ENCODE assay signal across 9 mouse cellular contexts in genomic region chr2:73745647-73746374, GRCm38 (mm10). TPM values are rescaled to one million over a fixed set of nuclear protein-coding genes. Genes with fewer than 3 reads are reported as not detected.
DNase-seq lines count a peak whose midpoint lies in the region; ATAC-seq and TF ChIP-seq lines count a peak whose summit lies in the region.
"Had no signal": no experiment of that assay in that cellular context is flagged by ENCODE, and none has a peak within 500 bp of the region (broad histone marks: within the 10 kb centered on the region; RNA-seq: fewer than 3 reads in every experiment).

No protein-coding gene starts in this region.

- H3K9ac ChIP-seq in midbrain, embryonic 14.5 days (replicated peaks; ENCODE audit: low read length) = no peak overlapping the region
- H3K9ac ChIP-seq in midbrain, embryonic 15.5 days = no peak overlapping the region
- H3K9ac ChIP-seq in intestine, postnatal 0 days (ENCODE audit: low read depth, low read length) = no peak overlapping the region
- H3K9ac ChIP-seq: neural tube, embryonic 13.5 days had no signal

- H3K9me3 ChIP-seq in midbrain, embryonic 14.5 days (ENCODE audit: control insufficient read depth, low read length) = no peaks in the 10 kb centered on the region
- no peaks in the 10 kb centered on the region for H3K9me3 ChIP-seq in midbrain, embryonic 15.5 days
- no peaks in the 10 kb centered on the region for H3K9me3 ChIP-seq in intestine, postnatal 0 days (ENCODE audit: control insufficient read depth)
- H3K9me3 ChIP-seq: neural tube, embryonic 13.5 days had no signal

- TF ChIP-seq CTCF in intestine, postnatal 0 days (IDR thresholded peaks at IDR 0.05; ENCODE audit: low read depth) = peak; percentile 84

- no peak overlapping the region for H3K4me3 ChIP-seq in midbrain, embryonic 14.5 days (replicated peaks; ENCODE audit: low read depth, low read length)
- H3K4me3 ChIP-seq in midbrain, embryonic 15.5 days = no peak overlapping the region
- H3K4me3 ChIP-seq in intestine, postnatal 0 days (ENCODE audit: low read depth, low read length) = no peak overlapping the region
- H3K4me3 ChIP-seq: neural tube, embryonic 13.5 days had no signal

- H3K27ac ChIP-seq in midbrain, embryonic 14.5 days (replicated peaks; ENCODE audit: low read depth, low read length) = no peak overlapping the region
- no peak overlapping the region for H3K27ac ChIP-seq in midbrain, embryonic 15.5 days
- peak overlapping the region; percentile 54; the same call in 1 of the 2 replicates for H3K27ac ChIP-seq in intestine, postnatal 0 days (ENCODE audit: low read depth, low read length)
- H3K27ac ChIP-seq: neural tube, embryonic 13.5 days had no signal

- H3K4me1 ChIP-seq in midbrain, embryonic 14.5 days (ENCODE audit: control insufficient read depth, insufficient read depth, low read length) = no peaks in the 10 kb centered on the region
- H3K4me1 ChIP-seq in midbrain, embryonic 15.5 days = no peaks in the 10 kb centered on the region
- no peaks in the 10 kb centered on the region for H3K4me1 ChIP-seq in intestine, postnatal 0 days (replicated peaks; ENCODE audit: control insufficient read depth, insufficient read depth, low read length)
- H3K4me1 ChIP-seq: neural tube, embryonic 13.5 days had no signal

- 72% methylated on average over 3 of the region's 3 CpGs for WGBS in midbrain, embryonic 14.5 days
- 74% methylated on average over 3 of the region's 3 CpGs for WGBS in midbrain, embryonic 15.5 days
- 37% methylated on average over 3 of the region's 3 CpGs for WGBS in intestine, postnatal 0 days

- intact Hi-C loops in gastrocnemius, postnatal 14 days (cut with DNase I; ENCODE audit: low total_unique reads) = no loop called here

- H3K4me2 ChIP-seq in midbrain, embryonic 14.5 days (ENCODE audit: low read length) = no peak overlapping the region
- no peak overlapping the region for H3K4me2 ChIP-seq in midbrain, embryonic 15.5 days
- H3K4me2 ChIP-seq in intestine, postnatal 0 days (replicated peaks; ENCODE audit: low read depth) = no peak overlapping the region
- H3K4me2 ChIP-seq: neural tube, embryonic 13.5 days had no signal

- H3K36me3 ChIP-seq in midbrain, embryonic 14.5 days (ENCODE audit: control insufficient read depth, insufficient read depth, low read length) = no peaks in the 10 kb centered on the region
- H3K36me3 ChIP-seq in midbrain, embryonic 15.5 days (replicated peaks) = no peaks in the 10 kb centered on the region
- H3K36me3 ChIP-seq in intestine, postnatal 0 days (ENCODE audit: control insufficient read depth, insufficient read depth) = no peaks in the 10 kb centered on the region
- H3K36me3 ChIP-seq: neural tube, embryonic 13.5 days had no signal

- ATAC-seq in midbrain, embryonic 14.5 days (ENCODE audit: low FRiP score, low TSS enrichment) = no peak
- no peak for ATAC-seq in midbrain, embryonic 15.5 days (replicated peaks)
- ATAC-seq in intestine, postnatal 0 days = peak; percentile 56; the same call in 1 of the 2 replicates

- H3K27me3 ChIP-seq in midbrain, embryonic 14.5 days (ENCODE audit: control insufficient read depth, insufficient read depth, low read length) = no peaks in the 10 kb centered on the region
- no peaks in the 10 kb centered on the region for H3K27me3 ChIP-seq in midbrain, embryonic 15.5 days (replicated peaks)
- H3K27me3 ChIP-seq in intestine, postnatal 0 days (replicated peaks; ENCODE audit: control insufficient read depth, insufficient read depth, low read length) = no peaks in the 10 kb centered on the region
- H3K27me3 ChIP-seq: neural tube, embryonic 13.5 days had no signal

- peak; percentile 9 for DNase-seq in gastrocnemius, postnatal 14 days
- DNase-seq in gastrocnemius, postnatal 10 days = no peak
- DNase-seq in midbrain, embryonic 14.5 days = peak; percentile 61
- peak; percentile 3 for DNase-seq in skeletal muscle tissue, adult 2 months (ENCODE audit: low read depth, low spot score)
- DNase-seq in spleen, postnatal 4 days (ENCODE audit: low spot score in 2 of 2) = no peak
- DNase-seq in urinary bladder, adult 2 months (ENCODE audit: low spot score) = no peak

RNA-seq across cellular contexts. Expression of gene Chn1, which starts 29.3 kb away (rescaled TPM):
- total RNA-seq in gastrocnemius, postnatal 14 days (2021) = 10 to 100 TPM; 11.3 to 11.6 TPM
- total RNA-seq in gastrocnemius, postnatal 10 days (2021) = 10 to 100 TPM; 16.4 to 21.6 TPM
- 105 and 129 TPM in 2 replicates for polyA plus RNA-seq in midbrain, embryonic 14.5 days (2014; fragmentation: Nextera tagmentation; extraction: Ambion mirVana)
- polyA plus RNA-seq in midbrain, embryonic 15.5 days (2015; fragmentation: Nextera tagmentation; extraction: Ambion mirVana) = 102 and 108 TPM in 2 replicates
- polyA plus RNA-seq in intestine, postnatal 0 days (2015; fragmentation: Nextera tagmentation; extraction: Ambion mirVana) = 8.1 and 9.5 TPM in 2 replicates
- 30.6 and 32.3 TPM in 2 replicates for polyA plus RNA-seq in urinary bladder, adult 2 months (2012; rRNA removed)

Comparison
In these comparisons a context has a peak if more than half of its experiments do, and no peak if none do; other contexts are left out.
1. DNase-seq: peak in gastrocnemius, postnatal 14 days (single experiment), midbrain, embryonic 14.5 days (single experiment) and skeletal muscle tissue, adult 2 months (single experiment); none in gastrocnemius, postnatal 10 days (single experiment), spleen, postnatal 4 days (0 of 2) and urinary bladder, adult 2 months (single experiment).